Mouse (Mus musculus) myocyte (in vitro differentiated cells): Measurements from ENCODE around the gene Ubxn11.

ENCODE experiments used
- CEBPB ChIP-seq: IDR thresholded peaks from 2 replicates; pipeline ENCODE4 v1.6.1; 2011; ENCODE audit warnings: mild to moderate bottlenecking, moderate library complexity; ENCODE audit not compliant: poor library complexity, insufficient read depth, severe bottlenecking
- MAX ChIP-seq: IDR thresholded peaks from one replicate; pipeline ENCODE4 v1.6.1; 2011; ENCODE audit warnings: low read depth, mild to moderate bottlenecking, control low read depth
- MYOG ChIP-seq, 3 experiments: IDR thresholded peaks; one replicate each; pipeline ENCODE4 v1.6.1; 2011; ENCODE audit warnings: control low read depth in 2 of 3, low read depth in 2 of 3, mild to moderate bottlenecking in 2 of 3; ENCODE audit not compliant: insufficient read length in 2 of 3, control insufficient read depth in 1 of 3, insufficient read depth in 1 of 3
- POLR2A ChIP-seq: IDR thresholded peaks from one replicate; pipeline ENCODE4 v1.6.1; 2011; ENCODE audit warnings: low read depth, mild to moderate bottlenecking, control low read depth, moderate library complexity; ENCODE audit not compliant: insufficient read length
- TCF12 ChIP-seq: IDR thresholded peaks from one replicate; pipeline ENCODE4 v1.6.1; 2011; ENCODE audit warnings: mild to moderate bottlenecking, control low read depth; ENCODE audit not compliant: poor library complexity, insufficient read depth, severe bottlenecking

DNA sequence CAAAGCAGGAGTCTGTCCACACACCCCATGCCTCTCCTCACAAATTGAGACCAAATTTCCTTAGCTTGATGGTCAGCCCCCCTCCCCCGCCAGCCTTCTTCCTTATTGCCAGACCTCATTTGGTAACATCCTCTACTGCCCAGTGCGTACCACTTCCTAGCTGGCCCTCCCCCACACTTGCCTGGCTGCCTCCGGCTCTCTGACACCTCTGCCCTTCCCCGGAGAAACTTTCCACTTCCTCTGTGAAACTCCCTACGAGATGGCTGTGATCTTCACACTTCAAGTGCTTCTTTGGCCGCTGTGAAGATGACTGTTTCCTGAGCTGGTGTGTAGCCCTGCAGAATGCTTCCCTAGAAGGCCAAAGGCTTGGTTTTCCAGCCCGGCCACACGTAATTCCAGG, 3.7 kb upstream of the Ubxn11 start:
- no peak for TF ChIP-seq MAX
- TF ChIP-seq POLR2A = no peak
- TF ChIP-seq MYOG (IDR thresholded peaks at IDR 0.05; ENCODE audit: control insufficient read depth in 1 of 3, insufficient read depth in 1 of 3, insufficient read length in 2 of 3, low read depth in 2 of 3) = no peak
- TF ChIP-seq CEBPB = no peak
- TF ChIP-seq TCF12 = no peak
